ENCODE assay signal across 27 mouse cellular contexts in the genomic region with DNA sequence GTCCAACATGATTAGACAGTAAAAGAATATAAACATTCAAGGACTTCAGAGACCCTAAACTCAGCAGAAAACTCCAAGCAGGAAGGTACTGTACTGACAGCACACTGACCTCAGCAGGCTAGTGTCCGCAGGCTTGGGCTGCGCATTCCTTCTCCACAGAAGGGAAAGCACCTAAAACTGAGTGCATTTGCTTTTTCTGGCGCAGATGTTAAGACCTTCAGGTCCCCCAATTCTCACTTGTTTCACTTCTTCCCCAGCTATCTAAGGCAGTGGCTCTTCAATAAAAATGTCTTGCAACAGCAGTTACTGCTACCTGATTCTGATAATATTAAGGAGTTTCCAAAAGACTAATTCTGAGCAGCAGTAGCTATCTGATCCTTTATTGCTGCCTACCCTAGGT.
DNase-seq lines count a peak whose midpoint lies in the region; ATAC-seq and TF ChIP-seq lines count a peak whose summit lies in the region.
"Had no signal": no experiment of that assay in that cellular context is flagged by ENCODE, and none has a peak within 500 bp of the region (broad histone marks: within the 10 kb centered on the region; RNA-seq: fewer than 3 reads in every experiment).

No protein-coding gene starts in this region.

- peak; percentile 48 for DNase-seq in CH12.LX (ENCODE audit: extremely low read depth)
- peak; percentile 12 for DNase-seq in splenic B cell, adult 2 months (ENCODE audit: low read depth, low spot score)
- DNase-seq in thymus, postnatal 36 days: no peak
- no peak for DNase-seq in thymus, postnatal 4 days
- DNase-seq: adrenal gland, adult 8-10 months; adrenal gland, postnatal 14 days; adrenal gland, postnatal 36 days; B cell, adult 2 months; cerebellum, adult 11 months; cerebellum, adult 18-20 months; cerebellum, adult 8-10 months; cerebellum, adult 9-11 months; cerebellum, postnatal 14 days; cerebellum, postnatal 36 days; embryo, embryonic 11 days had no signal

- in situ Hi-C loops in CH12.LX (cut with MboI; ENCODE audit: low pct_ligation_motif_present, low pct_unique_long_range_greater_than_20kb, low sequenced_read_pairs): no loop called here

- no peaks in the 10 kb centered on the region for H3K27me3 ChIP-seq in CH12.LX (replicated peaks)
- H3K27me3 ChIP-seq in splenic B cell, adult 2 months (ENCODE audit: control insufficient read depth, insufficient read depth, low read length, poor library complexity, severe bottlenecking): no peaks in the 10 kb centered on the region
- no peaks in the 10 kb centered on the region for H3K27me3 ChIP-seq in neural tube, embryonic 15.5 days (replicated peaks)
- H3K27me3 ChIP-seq: embryonic facial prominence, embryonic 13.5 days; embryonic facial prominence, embryonic 15.5 days; forebrain, embryonic 12.5 days; Patski had no signal

- dilution Hi-C loops in CH12.LX (cut with MboI; ENCODE audit: extremely low pct_ligation_motif_present, extremely low pct_unique_long_range_greater_than_20kb, low sequenced_read_pairs): no loop called here

- no peak for TF ChIP-seq POLR2A in CH12.LX (IDR thresholded peaks at IDR 0.05; ENCODE audit: low read depth, low read length)
- no peak for TF ChIP-seq POLR2A in bone marrow macrophage, adult 2 months (IDR thresholded peaks at IDR 0.05; ENCODE audit: borderline replicate concordance, low read depth, low read length)

- ATAC-seq in neural tube, embryonic 15.5 days (ENCODE audit: low FRiP score): no peak
- ATAC-seq: activated CD4-positive, CD25-positive, alpha-beta regulatory T cell, adult 4 months; CD4-positive, CD25-positive, alpha-beta regulatory T cell, adult 4 months; forebrain, embryonic 14.5 days; forebrain, embryonic 16.5 days; Patski had no signal

- no peak for TF ChIP-seq CTCF in CH12.LX (conservative IDR thresholded peaks at IDR 0.05 in 1 of 2, IDR thresholded peaks at IDR 0.05 in 1 of 2; ENCODE audit: low read depth in 2 of 2, low read length in 2 of 2)
- TF ChIP-seq CTCF in bone marrow macrophage, adult 2 months (IDR thresholded peaks at IDR 0.05; ENCODE audit: low read depth, low read length): no peak

- peak; percentile 58 for TF ChIP-seq EP300 in CH12.LX (IDR thresholded peaks at IDR 0.05; ENCODE audit: low read length)

- peak overlapping the region; percentile 15; the same call in 1 of the 2 replicates for H3K4me2 ChIP-seq in CH12.LX (ENCODE audit: insufficient read depth, low read depth, poor library complexity, severe bottlenecking)
- no peak overlapping the region for H3K4me2 ChIP-seq in neural tube, embryonic 15.5 days
- H3K4me2 ChIP-seq: embryonic facial prominence, embryonic 13.5 days; embryonic facial prominence, embryonic 15.5 days; forebrain, embryonic 12.5 days had no signal

- no peaks in the 10 kb centered on the region for H3K9me3 ChIP-seq in CH12.LX (replicated peaks; ENCODE audit: low read length)
- H3K9me3 ChIP-seq in neural tube, embryonic 15.5 days (replicated peaks): no peaks in the 10 kb centered on the region
- H3K9me3 ChIP-seq: embryonic facial prominence, embryonic 13.5 days; embryonic facial prominence, embryonic 15.5 days; forebrain, embryonic 10.5 days; forebrain, embryonic 12.5 days had no signal

- WGBS in neural tube, embryonic 15.5 days: 96% methylated on average over 3 of the region's 3 CpGs

- no peak overlapping the region for H3K4me3 ChIP-seq in CH12.LX (replicated peaks in 1 of 3; ENCODE audit: low read depth in 2 of 3, low read length in 2 of 3, poor library complexity in 1 of 3)
- no peak overlapping the region for H3K4me3 ChIP-seq in bone marrow macrophage, adult 2 months (ENCODE audit: insufficient read depth, low read length)
- H3K4me3 ChIP-seq in neural tube, embryonic 15.5 days (replicated peaks): no peak overlapping the region
- H3K4me3 ChIP-seq: embryonic facial prominence, embryonic 13.5 days; embryonic facial prominence, embryonic 15.5 days; erythroblast, embryonic 14.5 days; forebrain, embryonic 10.5 days; forebrain, embryonic 12.5 days had no signal

- H3K9ac ChIP-seq in CH12.LX (ENCODE audit: insufficient read depth, low read depth): no peak overlapping the region
- no peak overlapping the region for H3K9ac ChIP-seq in neural tube, embryonic 15.5 days (replicated peaks)
- H3K9ac ChIP-seq: embryonic facial prominence, embryonic 13.5 days; embryonic facial prominence, embryonic 15.5 days; forebrain, embryonic 12.5 days had no signal

- peaks cover 8 to 54% of the 10 kb centered on the region in 2 experiments; a peak in 3 of 4 replicates for H3K4me1 ChIP-seq in CH12.LX (ENCODE audit: control insufficient read depth in 1 of 2, insufficient read depth in 2 of 2)
- H3K4me1 ChIP-seq in bone marrow macrophage, adult 2 months (ENCODE audit: control insufficient read depth, insufficient read depth, low read length): peaks cover 49% of the 10 kb centered on the region
- H3K4me1 ChIP-seq in neural tube, embryonic 15.5 days: no peaks in the 10 kb centered on the region
- H3K4me1 ChIP-seq: embryonic facial prominence, embryonic 13.5 days; embryonic facial prominence, embryonic 15.5 days had no signal

- H3K36me3 ChIP-seq in CH12.LX (replicated peaks in 1 of 2; ENCODE audit: control insufficient read depth in 1 of 2, insufficient read depth in 1 of 2, low read length in 1 of 2): peaks cover 8 to 23% of the 10 kb centered on the region in 2 experiments
- no peaks in the 10 kb centered on the region; the same call in 1 of the 2 replicates for H3K36me3 ChIP-seq in splenic B cell, adult 2 months (ENCODE audit: control insufficient read depth, insufficient read depth, low read length, poor library complexity, severe bottlenecking)
- peaks cover 12% of the 10 kb centered on the region; the same call in 1 of the 2 replicates for H3K36me3 ChIP-seq in neural tube, embryonic 15.5 days

- H3K79me2 ChIP-seq in CH12.LX (replicated peaks; ENCODE audit: control insufficient read depth, extremely low read depth, insufficient read depth, poor library complexity, severe bottlenecking): no peaks in the 10 kb centered on the region

- 0 out of 2 replicates have a peak overlapping the region, but pooled peaks have one; percentile 0 for H3K27ac ChIP-seq in CH12.LX (ENCODE audit: insufficient read depth, low read depth)
- peak overlapping the region; percentile 33 for H3K27ac ChIP-seq in bone marrow macrophage, adult 2 months (ENCODE audit: insufficient read depth, low read depth, low read length)
- H3K27ac ChIP-seq in neural tube, embryonic 15.5 days (replicated peaks): no peak overlapping the region
- H3K27ac ChIP-seq: embryonic facial prominence, embryonic 13.5 days; embryonic facial prominence, embryonic 15.5 days; forebrain, embryonic 10.5 days; forebrain, embryonic 12.5 days had no signal

- TF ChIP-seq RAD21 in CH12.LX (IDR thresholded peaks at IDR 0.05; ENCODE audit: low read depth, low read length): no peak; the same call in none of the 2 replicates

TF ChIP-seq in CH12.LX, 34 proteins besides CTCF, POLR2A, EP300 and RAD21:
- no peak for TF ChIP-seq MXI1 (IDR thresholded peaks at IDR 0.05; ENCODE audit: low read depth, low read length)
- peak; percentile 55 for TF ChIP-seq ETS1 (conservative IDR thresholded peaks at IDR 0.05; ENCODE audit: low read depth, low read length)
- TF ChIP-seq ZMIZ1 (IDR thresholded peaks at IDR 0.05; ENCODE audit: low read depth, low read length): no peak
- TF ChIP-seq HCFC1 (IDR thresholded peaks at IDR 0.05; ENCODE audit: low read depth, low read length): no peak
- TF ChIP-seq MEF2A (IDR thresholded peaks at IDR 0.05; ENCODE audit: borderline replicate concordance, low read depth, low read length): peak; percentile 79
- TF ChIP-seq ZKSCAN1 (IDR thresholded peaks at IDR 0.05; ENCODE audit: borderline replicate concordance, low read depth, low read length): no peak
- no peak for TF ChIP-seq PAX5 (IDR thresholded peaks at IDR 0.05; ENCODE audit: low read length)
- 0 out of 2 replicates have a peak, but pooled peaks have one; percentile 42 for TF ChIP-seq TBP (conservative IDR thresholded peaks at IDR 0.05; ENCODE audit: low read depth, low read length)
- no peak for TF ChIP-seq JUND (conservative IDR thresholded peaks at IDR 0.05; ENCODE audit: low read depth, low read length)
- TF ChIP-seq IRF4 (IDR thresholded peaks at IDR 0.05; ENCODE audit: low read depth, low read length): peak; percentile 53; the same call in 1 of the 2 replicates
- no peak for TF ChIP-seq ZC3H11A (IDR thresholded peaks at IDR 0.05; ENCODE audit: low read depth, low read length)
- peak; percentile 36; the same call in 1 of the 2 replicates for TF ChIP-seq NRF1 (IDR thresholded peaks at IDR 0.05; ENCODE audit: low read depth, low read length)
- TF ChIP-seq USF2 (conservative IDR thresholded peaks at IDR 0.05; ENCODE audit: low read depth, low read length): no peak
- no peak for TF ChIP-seq CHD1 (IDR thresholded peaks at IDR 0.05; ENCODE audit: low read depth, low read length)
- TF ChIP-seq UBTF (IDR thresholded peaks at IDR 0.05; ENCODE audit: low read depth, low read length): no peak
- TF ChIP-seq SMC3 (IDR thresholded peaks at IDR 0.05; ENCODE audit: low read depth, low read length): peak; percentile 23; the same call in 1 of the 2 replicates
- peak; percentile 32; the same call in 1 of the 2 replicates for TF ChIP-seq JUN (IDR thresholded peaks at IDR 0.05; ENCODE audit: insufficient read depth, low read depth, low read length)
- TF ChIP-seq KAT2A (IDR thresholded peaks at IDR 0.05; ENCODE audit: insufficient replicate concordance, low read length): no peak
- 0 out of 2 replicates have a peak, but pooled peaks have one; percentile 31 for TF ChIP-seq TCF12 (IDR thresholded peaks at IDR 0.05; ENCODE audit: low read depth, low read length)
- no peak for TF ChIP-seq RCOR1 (conservative IDR thresholded peaks at IDR 0.05; ENCODE audit: low read depth, low read length)
- no peak for TF ChIP-seq ZNF384 (IDR thresholded peaks at IDR 0.05; ENCODE audit: low read depth, low read length)

Comparison
In these comparisons a context has a peak if more than half of its experiments do, and no peak if none do; other contexts are left out.
1. DNase-seq: peak in CH12.LX (single experiment) and splenic B cell, adult 2 months (single experiment); none in thymus, postnatal 36 days (0 of 2) and thymus, postnatal 4 days (single experiment).